Mouse (Mus musculus): ENCODE measurements around the gene Fam160a1.

Gene Fam160a1

DNA sequence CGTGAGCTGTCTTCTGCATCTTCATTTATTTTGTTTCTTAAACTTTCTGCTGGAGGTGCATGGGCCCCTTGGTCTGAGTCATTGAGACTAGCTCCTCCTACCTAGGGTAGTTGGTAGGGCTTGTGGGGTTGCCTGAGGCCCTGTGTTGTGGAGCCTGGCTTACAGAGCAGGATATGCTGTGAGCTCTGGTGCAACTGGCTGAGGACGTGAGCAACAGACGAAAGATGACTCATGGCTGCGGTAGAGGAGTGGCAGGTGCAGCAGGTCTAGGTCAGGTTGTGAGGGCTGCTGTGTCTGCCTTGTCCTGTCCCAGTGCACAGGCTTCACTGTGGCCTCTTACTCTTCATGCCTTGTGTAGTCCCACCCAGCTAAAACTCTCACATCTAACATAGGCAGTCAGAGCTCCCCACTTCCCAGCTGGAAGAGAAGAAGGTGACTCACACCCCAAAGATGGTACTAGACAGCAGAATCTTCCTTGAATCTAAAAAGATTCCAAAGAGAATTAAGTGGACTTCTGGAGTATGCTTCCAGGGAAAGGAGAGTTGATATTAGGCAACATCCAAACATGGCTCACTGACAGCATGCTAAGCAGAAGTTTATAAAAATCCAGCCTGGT lies 187.1 kb downstream of the Fam160a1 start:
- Histone ChIP-seq H3K27me3 (ENCODE audit: control insufficient read depth, insufficient read depth, low read length, poor library complexity, severe bottlenecking) (no peaks in the 10 kb centered on the region), H3K36me3 (ENCODE audit: control insufficient read depth, insufficient read depth, low read length, poor library complexity, severe bottlenecking) (no peaks in the 10 kb centered on the region)
- no peak for DNase-seq (ENCODE audit: low read depth, low spot score)

DNA sequence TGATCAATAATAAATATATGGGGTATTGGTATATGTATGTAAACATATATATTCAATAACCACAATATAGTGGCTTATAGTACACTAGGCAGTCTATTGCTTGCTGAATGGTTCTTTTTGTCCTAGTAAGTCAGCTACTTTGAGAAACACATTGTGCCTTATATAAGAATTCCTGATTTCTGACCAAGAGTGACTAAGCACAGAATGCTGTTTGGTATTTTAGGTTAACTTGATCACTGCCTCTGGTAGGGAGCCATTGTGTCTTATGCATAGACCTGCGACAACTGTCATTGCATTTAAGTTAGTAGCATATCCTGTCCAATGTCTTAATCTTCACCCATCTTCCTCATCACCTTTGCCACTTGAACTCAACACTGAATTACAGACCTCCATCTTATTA lies 197.3 kb downstream of the Fam160a1 start:
- Histone ChIP-seq H3K36me3 (ENCODE audit: control insufficient read depth, insufficient read depth, low read length, poor library complexity, severe bottlenecking) (0 out of 2 replicates have a peak, but pooled peaks cover 3% of the 10 kb centered on the region), H3K27me3 (ENCODE audit: control insufficient read depth, insufficient read depth, low read length, poor library complexity, severe bottlenecking) (no peaks in the 10 kb centered on the region)
- no peak for DNase-seq (ENCODE audit: low read depth, low spot score)

DNA sequence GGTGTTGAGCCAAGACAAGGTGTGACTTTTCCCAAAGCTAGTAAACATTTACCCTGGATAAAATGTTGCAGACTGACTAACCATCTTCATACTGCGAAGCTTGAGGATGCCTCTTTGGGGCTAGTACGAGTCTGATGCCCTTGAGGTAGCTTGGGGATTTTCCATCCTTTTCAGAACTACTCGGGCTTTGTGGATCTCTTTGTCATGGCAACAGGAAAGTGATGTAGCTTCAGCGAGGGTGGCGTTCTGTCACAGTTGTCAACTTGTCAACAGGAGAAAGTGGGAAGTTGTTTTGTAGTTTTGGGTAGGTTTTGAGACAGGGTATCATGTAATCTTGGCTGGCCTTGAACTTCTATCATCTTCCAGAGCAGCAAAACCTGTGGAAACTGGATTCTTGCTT lies 197.7 kb downstream of the Fam160a1 start:
- no peaks in the 10 kb centered on the region for H3K27me3 ChIP-seq (ENCODE audit: control insufficient read depth, insufficient read depth, low read length, poor library complexity, severe bottlenecking)
- no peak for DNase-seq (ENCODE audit: low read depth, low spot score)
- 0 out of 2 replicates have a peak, but pooled peaks cover 3% of the 10 kb centered on the region for H3K36me3 ChIP-seq (ENCODE audit: control insufficient read depth, insufficient read depth, low read length, poor library complexity, severe bottlenecking)

DNA sequence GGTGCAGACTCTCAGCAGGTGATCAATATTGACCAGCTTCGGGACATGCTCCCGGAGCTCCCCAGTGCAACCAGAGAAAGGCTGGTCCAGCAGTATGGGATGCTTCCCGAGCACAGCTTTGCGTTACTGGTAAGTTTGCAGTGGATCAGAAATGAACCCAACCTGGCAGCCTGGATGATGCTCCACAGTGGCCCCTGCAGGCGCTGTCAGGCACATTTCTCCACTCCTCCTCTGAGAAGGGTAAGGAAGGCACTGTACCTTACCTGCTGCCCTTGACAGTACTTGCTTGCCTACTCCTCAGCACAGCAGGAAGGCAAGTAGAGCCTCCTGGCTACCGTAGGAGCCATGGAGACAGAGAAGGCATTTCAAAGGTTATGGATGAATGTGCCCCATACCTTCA lies 198.2 kb downstream of the Fam160a1 start:
- H3K36me3 ChIP-seq (ENCODE audit: control insufficient read depth, insufficient read depth, low read length, poor library complexity, severe bottlenecking) = 0 out of 2 replicates have a peak, but pooled peaks cover 3% of the 10 kb centered on the region
- DNase-seq (ENCODE audit: low read depth, low spot score) = no peak
- H3K27me3 ChIP-seq (ENCODE audit: control insufficient read depth, insufficient read depth, low read length, poor library complexity, severe bottlenecking) = no peaks in the 10 kb centered on the region

DNA sequence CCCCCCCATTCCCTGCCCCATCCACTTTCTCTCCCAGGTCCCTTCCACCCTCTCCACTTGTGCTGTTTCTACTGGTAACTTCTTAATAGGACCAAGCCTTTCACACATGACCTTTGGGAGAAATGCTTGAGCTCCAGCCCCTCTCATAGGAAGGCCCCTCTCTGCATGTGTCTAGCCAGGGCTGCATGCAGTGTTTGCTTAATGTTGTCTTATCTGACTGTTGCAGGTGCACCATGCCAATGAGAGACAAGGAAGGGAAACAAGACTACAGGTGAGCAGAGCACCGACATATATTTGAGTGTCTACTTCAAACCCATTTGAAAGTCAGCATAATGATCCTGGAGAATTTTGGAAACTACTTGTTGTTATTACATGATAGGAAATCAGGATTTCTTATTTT lies 200.7 kb downstream of the Fam160a1 start:
- DNase-seq (ENCODE audit: low read depth, low spot score) = no peak
- H3K27me3 ChIP-seq (ENCODE audit: control insufficient read depth, insufficient read depth, low read length, poor library complexity, severe bottlenecking) = no peaks in the 10 kb centered on the region
- 0 out of 2 replicates have a peak, but pooled peaks cover 3% of the 10 kb centered on the region for H3K36me3 ChIP-seq (ENCODE audit: control insufficient read depth, insufficient read depth, low read length, poor library complexity, severe bottlenecking)
